Mouse (Mus musculus): ENCODE data around the gene Acad9.

DNA sequence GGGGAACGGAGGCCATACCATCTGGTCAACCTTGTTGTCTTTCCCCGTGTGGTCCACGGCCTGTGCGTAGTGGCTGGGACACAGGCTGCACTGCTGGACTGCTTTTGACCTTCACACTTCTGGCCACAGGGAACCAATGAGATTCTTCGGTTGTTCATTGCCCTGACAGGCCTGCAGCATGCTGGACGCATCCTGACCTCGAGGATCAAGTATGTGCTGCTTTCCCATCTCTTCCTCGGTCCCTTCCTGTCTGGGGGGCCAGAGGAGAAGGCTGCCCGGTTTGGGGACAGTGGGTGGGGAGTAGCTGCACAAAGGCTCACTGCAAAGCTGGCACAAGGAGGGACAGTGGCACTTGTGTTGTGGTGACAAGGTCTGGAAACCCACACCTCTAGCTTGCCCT, 21.8 kb downstream of the Acad9 start:
- TF ChIP-seq CTCF (IDR thresholded peaks at IDR 0.05; ENCODE audit: low read depth) (no peak), EP300 (optimal IDR thresholded peaks at IDR 0.05) (no peak)
